Mouse (Mus musculus): ENCODE data around the gene Serpina3g.
"Not testable (repeated sequence)": the region's sequence is repeated elsewhere in the genome, so short reads cannot be mapped to it uniquely, and the experiment has no call there.

The Serpina3g gene

DNA sequence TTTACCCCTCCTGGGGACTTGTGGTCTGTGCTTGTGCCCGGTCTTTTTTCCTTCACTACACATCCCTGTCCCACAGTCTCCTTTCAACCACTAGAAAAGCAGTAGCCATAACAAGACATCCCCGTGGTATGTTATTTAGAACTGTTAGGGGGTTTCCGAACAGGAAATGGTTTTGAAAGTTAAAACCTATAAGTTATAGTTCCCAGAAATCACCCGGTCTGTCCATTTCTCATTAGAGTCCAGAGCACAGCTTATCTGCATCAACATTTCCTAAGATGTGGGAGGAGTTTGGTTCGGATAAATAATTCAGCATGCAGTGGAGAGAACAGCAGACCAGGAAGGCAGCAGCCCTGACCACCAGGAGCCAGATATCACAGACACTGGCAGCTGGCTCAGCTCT, at the start of gene Serpina3g:
Gene Serpina3g, plus strand, starts transcription at position 331 of the 400 bp plus-strand sequence.
- DNase-seq (ENCODE audit: low spot score in 2 of 2) = no peak

DNA sequence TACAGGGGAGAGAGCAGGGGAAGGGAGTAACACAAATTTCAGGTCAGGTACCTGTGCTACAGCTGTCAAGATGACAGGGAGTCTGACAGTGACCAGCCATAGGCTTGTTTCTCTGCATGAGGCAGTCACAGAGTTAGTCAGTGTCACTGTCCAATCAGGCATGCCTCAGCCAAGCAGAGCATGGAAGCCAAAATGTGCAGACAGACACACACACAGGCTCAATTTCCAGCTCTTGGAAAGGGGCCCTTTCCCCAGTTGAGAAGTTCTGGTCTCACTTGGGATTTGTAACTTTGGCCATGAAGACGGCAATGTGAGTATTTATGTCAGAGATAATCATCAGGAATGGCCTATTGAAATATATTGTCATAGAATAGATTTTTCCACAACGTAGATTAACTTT, 46.8 kb upstream of the Serpina3g start:
- peak; percentile 8 to 28 for DNase-seq (ENCODE audit: low spot score in 2 of 2)

DNA sequence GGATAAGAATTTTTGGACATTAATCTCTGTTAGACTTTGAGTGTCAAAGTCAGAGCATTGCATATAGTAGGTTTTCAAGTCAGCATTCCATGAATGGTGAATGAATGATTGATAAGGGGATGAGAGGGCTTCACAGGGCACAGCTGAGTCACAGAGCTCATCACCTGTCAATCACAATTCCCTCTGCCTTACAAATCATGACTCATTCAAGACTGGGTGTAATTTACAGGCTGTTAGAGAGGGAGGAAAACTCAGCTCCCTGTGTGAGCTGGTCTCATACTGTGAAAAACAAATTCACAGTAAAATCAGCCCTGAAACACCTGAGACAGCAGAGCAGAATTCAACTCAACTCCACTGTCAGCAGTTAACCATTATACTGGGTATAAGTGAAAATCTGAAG, 45.2 kb upstream of the Serpina3g start:
- DNase-seq (ENCODE audit: low spot score in 2 of 2) = no peak

DNA sequence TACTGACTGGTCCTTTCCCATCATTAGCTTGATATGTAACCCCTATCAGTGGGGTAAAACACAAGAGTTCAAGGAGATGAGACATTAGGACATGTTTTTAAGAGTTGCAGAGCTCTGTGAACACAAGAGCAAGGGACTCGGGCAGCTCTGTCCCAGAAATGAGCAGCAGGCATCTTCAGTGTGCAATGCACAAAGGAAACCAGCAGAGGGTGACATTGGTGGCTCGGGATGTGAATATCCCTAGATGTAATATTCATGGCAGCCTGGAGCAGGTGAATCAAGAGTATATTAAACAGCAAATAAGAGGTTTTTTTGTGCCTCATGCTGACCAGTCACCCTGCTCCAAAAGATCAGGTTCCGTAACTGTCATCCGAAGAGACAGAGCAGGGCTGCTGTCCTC, 26.9 kb upstream of the Serpina3g start:
- peak in 1 of 2 experiments; percentile 40 for DNase-seq (ENCODE audit: low spot score in 2 of 2)

DNA sequence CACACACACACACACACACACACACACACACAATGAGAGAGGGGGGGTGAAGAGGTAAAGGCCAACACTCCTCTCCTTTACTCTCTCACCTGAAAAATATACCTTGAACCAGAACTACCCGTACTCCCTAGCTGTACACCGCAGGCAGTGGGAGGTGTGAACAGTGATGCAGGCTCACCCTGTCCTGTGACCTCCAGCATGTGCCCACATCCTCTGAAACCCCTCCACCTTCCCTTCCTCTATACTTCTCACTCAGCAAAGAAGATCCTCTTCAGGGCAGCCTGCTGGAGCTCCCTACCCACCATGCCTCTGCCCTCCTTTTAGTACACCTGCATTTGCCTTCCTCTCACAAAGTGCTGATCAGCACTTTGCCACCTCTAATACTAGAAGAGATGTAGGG, 26.2 kb upstream of the Serpina3g start:
- peak in 1 of 2 experiments; percentile 44 for DNase-seq (ENCODE audit: low spot score in 2 of 2)

DNA sequence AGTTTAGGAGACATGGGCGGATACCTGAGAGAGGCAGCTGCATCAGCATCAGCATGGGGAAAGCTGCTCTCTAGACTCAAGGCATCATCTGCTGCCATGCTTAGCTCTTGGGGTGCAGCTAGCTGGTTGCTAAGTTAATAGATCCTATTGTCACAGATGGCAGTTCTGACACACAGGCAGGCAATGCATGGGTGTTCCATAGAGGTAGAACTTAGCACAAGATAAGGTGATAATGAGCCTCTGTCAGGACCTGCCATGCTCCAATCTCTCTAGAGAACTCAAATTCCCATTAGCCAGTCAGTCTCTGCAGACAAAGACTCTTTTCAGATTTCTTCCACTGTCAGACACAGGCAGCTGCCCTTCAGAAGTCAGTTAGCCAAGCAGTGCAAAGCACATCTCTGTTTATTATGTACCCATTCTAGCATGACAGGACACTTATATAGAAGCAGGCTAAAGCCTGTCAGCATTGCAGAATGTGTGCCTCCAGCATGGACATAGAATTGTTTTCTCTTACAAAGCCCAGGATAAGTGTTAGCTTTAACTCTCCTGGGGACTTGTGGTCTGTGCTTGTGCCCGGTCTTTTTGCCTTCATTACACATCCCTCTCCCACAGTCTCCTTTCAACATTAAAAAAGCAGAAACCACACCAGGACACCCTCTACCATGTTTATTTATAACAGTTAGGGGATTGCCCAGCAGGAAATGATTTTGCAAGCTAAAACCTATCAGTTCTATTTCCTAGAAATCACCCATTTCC, 22.2 kb upstream of the Serpina3g start:
- DNase-seq (ENCODE audit: low spot score in 2 of 2) = no peak

DNA sequence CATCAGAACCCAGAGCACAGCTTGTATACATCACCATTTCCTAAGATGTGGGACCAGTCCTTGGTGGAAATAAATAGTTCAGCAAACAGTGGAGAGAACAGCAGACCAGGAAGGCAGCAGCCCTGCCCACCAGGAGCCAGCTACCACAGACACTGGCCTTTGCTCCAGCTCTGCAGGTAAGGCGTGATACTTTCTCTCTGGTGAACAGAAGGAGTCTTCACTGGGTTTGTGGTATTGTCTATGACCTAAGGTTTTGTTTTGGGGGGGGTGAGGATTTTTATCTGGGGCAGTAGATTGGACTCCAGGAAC, 21.6 kb upstream of the Serpina3g start, which contains the start of gene Serpina3f:
Gene Serpina3f, plus strand, starts transcription at position 100 of the 309 bp plus-strand sequence.
- DNase-seq (ENCODE audit: low spot score in 2 of 2) = no peak

DNA sequence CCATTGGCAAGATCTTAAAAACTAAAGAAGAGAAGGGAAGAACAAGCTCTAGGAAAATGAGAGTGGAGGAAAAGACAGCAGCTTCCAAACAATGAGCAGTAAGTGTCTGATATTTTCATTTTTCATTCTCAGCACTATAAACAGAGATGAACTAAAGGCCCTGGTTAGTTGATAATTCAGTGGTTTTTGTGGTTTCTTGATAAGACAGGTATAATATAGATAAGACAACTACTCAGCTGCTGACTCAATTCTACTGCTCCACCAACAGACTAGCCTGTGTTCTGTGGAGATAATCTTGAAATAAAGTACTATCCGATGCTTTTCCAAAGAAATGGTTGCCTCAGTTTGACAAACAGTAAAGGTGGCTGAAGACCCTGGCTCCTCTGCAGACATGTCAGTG, 20.8 kb upstream of the Serpina3g start:
- no peak for DNase-seq (ENCODE audit: low spot score in 2 of 2)

DNA sequence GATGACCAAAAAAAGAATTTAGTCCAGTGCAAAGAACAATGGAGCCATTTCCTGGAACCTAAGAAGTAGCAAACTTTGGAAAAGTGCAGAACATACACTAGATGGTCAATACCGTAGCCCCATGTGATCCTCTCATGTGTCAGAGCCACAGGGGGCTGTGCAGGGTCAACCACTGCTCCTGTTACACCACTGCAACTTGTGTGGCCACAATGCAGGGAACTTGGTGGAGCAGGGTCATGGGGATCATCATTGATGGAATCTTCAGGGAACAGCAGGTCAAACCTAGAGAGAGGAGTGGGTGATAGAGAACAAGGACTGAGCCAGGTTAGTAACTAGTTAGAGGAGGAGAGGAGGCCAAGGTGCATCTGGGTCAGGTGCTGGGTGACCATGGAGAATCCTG, 14.4 kb upstream of the Serpina3g start:
- peak in 1 of 2 experiments; percentile 54 for DNase-seq (ENCODE audit: low spot score in 2 of 2)

DNA sequence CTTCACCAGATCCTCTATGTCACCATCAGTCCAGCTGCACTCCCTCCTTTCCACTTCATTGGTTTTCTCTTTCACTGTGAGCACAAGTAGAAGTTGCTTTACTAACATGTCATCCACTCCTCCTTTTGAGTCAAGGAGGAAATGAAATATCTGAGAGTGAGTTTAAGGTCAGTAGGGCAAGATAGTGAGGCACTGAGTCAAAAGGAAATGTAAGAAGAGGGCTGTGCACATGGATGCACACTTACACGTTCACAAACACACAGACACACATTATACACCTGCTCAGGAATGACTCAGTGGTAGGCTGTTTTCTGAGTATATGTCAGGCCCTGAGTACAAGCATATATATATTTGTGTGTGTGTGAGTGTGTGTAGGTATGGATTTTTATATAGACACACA, 12.4 kb upstream of the Serpina3g start:
- no peak for DNase-seq (ENCODE audit: low spot score in 2 of 2)

DNA sequence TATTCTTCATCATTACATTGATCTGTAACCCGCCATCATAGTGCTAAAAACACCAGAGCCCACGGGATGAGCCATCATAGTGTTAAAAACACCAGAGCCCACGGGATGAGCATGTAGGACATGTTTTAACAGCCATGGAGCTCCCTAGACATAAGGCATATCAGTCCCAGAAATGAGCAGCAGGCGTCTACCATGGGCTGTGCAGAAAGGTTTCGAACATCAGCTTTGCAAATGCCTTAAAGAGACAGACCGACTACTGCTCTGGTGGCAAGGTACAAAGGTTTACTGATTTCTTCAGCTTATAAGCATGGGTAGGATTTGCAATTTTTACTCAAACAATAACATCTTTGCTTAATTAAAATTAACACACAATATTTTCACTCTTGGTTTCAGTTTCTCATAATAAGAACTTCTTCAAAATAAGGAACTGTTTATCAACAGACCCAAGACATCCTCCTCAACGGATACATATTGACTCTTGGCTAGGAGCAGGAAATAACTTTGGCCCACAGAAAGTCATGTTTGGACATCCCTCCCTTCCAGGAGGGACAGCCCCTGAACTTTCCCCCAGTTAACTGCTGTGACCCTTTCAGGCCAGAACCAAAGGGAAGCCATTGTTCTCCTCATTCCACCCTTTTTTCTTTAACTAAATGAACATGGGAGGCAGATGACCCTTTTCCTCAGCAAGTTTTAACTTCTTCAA, 11.3 kb upstream of the Serpina3g start:
- DNase-seq (ENCODE audit: low spot score in 2 of 2) = peak in 1 of 2 experiments; percentile 31

DNA sequence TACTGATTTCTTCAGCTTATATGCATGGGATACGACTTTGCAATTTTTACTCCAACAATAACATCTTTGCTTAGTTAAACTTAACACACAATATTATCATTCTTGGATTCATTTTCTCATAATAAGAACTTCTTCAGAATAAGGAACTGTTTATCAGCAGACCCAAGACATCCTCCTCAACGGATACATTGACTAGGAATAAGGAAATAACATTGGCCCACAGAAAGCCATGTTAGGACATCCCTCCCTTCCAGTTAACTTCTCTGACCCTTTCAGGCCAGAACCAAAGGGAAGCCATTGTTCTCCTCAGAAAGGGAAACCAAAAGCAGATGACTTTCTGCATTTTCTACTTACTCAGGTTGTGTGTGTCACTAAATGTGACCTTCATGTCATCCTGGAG, 5.3 kb upstream of the Serpina3g start:
- no peak for DNase-seq (ENCODE audit: low spot score in 2 of 2)

DNA sequence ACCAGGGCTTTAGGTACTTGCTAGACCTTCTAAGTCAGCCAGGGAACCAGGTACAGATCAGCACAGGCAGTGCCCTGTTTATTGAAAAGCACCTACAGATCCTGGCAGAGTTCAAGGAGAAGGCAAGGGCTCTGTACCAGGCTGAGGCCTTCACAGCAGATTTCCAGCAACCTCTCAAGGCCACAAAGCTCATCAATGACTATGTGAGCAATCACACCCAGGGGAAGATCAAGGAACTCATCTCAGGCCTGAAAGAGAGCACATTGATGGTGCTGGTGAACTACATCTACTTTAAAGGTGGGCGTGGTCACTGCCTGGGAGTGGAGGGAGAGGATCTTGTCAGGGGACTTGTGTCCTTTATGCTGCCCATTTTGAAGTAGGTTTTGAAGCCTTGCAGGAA, 2.0 kb downstream of the Serpina3g start:
- DNase-seq (ENCODE audit: low spot score in 2 of 2) = not testable (repeated sequence)

DNA sequence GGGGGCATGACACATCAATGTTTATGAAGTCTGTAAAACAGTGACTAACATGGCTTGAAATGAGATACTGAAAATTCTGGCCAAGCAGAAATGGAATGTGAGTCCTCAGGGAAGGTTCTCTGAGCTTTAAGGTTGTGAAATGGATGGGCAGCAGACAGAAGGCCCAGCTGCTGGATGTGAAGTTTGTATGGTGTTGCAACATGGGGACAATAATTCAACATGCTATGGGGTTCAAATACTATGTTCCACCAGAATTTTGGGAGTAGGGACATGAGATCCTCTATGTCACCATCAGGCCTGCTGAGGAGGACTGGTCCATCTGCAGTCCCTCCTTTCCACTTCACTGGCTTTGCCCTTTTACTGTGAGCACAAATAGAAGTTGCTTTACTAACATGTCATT, 7.3 kb downstream of the Serpina3g start:
- DNase-seq (ENCODE audit: low spot score in 2 of 2) = no peak

DNA sequence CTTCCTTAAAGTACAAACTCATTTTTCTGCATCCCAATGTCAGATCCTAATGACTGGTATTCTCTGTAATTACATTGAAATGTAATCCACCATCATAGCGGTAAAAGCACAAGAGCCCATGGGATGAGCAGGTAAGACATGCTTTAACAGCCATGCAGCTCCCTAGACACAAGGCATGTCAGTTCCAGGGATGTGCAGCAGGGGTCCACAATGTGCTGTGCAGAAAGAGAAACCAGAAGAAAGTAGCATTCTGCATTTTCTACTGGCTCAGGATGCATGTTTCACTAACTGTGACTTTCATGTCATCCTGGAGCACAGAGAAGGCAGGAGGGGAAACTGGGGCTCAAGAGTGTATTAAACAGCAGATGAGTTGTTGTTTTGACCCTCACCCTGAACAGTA, 9.0 kb downstream of the Serpina3g start:
- DNase-seq (ENCODE audit: low spot score in 2 of 2) = no peak

DNA sequence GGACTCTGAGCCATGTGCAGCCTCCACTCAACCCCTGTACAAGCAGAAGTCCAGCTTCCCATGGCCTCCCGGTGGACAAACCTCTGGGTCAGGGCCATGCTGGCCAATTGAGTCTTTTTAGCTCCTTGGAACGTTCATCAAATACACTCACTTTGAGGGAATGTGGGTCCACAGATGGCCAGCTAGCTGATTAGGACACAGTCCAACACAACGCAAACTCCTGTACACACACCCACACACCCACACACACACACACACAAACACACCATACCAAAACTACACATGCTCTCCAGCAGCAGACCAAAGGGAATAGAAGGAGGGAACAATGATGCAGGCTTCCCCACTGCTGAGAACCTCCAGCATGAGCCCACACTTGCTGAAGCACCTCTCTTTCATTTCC, 9.6 kb downstream of the Serpina3g start:
- DNase-seq (ENCODE audit: low spot score in 2 of 2) = no peak

DNA sequence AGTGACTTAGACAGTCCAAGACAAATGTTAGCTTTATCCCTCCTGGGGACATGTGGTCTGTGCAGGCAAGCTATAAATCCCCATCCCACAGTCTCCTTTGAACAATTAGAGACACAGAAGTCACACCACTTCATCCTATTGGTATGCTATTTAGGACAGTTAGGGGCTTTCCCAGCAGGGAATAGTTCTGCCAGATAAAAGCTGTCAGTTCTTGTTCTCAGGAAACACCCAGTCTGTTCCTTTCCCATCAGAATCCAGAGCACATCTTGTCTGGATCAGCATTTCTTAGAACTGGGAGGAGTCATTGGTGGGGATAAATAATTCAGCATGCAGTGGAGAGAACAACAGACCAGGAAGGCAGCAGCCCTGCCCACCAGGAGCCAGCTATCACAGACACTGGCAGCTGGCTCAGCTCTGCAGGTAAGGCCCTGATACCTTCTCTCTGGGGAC, 11.5 kb downstream of the Serpina3g start:
- no peak for DNase-seq (ENCODE audit: low spot score in 2 of 2)

DNA sequence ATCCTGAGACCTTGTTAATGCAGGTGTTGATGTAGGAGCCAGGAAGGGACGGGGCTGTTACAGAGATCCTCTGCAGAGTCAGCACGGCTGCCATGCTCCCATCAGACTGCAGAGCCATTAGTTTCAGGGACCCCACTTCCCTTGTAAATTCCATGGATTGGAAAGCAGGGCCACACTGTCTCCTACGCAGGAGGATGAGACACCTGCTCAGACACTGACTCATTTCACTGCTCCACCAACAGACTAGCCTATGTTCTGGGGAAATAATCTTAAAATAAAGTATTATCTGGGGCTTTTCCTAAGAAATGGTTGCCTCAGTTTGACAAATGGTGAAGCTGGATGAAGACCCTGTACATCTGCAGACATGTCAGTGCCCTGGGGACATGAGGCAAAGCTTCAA, 12.2 kb downstream of the Serpina3g start:
- no peak for DNase-seq (ENCODE audit: low spot score in 2 of 2)

DNA sequence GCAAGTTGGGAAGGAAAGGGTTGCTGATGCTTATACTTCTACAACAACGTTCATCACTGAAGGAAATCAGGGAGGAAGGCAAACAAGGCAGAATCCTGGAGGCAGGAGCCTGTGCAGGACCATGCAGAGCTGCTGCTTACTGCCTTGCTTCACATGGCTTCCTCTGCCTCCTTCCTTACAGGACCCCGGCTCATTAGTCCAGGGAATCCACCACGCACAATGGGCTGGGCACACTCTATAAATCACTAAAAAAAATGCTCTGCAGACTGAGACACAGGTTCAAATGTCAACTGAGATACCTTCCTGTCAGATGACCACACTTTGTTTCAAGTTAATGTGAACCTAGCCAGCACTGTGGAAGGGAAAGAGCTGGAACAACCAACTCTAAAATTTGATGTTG, 25.0 kb downstream of the Serpina3g start:
- no peak for DNase-seq (ENCODE audit: low spot score in 2 of 2)

DNA sequence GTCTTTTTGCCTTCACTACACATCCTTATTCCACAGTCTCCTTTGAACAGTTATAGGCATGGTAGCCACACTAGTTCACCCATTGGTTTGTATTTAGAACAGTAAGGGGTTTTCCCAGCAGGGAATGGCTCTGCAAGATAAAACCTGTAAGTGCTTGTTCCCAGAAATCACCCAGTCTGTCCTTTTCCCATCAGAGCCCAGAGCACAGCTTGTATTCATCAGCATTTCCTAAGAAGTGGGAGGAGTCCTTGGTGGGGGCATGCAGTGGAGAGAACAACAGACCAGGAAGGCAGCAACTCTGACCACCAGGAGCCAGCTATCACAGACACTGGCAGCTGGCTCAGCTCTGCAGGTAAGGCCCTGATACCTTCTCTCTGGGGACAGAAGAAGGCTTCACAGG, 26.8 kb downstream of the Serpina3g start, which contains the start of gene Serpina3i:
Gene Serpina3i, plus strand, starts transcription at position 260 of the 400 bp plus-strand sequence.
- DNase-seq (ENCODE audit: low spot score in 2 of 2) = no peak

DNA sequence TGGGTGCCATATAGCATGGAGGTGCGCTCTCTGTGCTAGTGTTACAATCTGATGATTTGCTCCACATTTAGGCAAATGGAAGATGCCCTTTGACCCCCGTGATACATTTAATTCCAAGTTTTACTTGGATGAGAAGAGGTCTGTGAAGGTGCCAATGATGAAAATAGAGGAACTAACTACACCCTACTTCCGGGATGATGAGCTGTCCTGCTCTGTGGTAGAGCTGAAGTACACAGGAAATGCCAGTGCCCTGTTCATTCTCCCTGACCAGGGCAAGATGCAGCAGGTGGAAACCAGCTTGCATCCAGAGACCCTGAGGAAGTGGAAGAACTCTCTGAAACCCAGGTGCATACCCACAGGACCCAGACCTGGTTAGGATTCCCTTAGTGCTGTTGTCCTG, 30.3 kb downstream of the Serpina3g start:
- no peak for DNase-seq (ENCODE audit: low spot score in 2 of 2)

DNA sequence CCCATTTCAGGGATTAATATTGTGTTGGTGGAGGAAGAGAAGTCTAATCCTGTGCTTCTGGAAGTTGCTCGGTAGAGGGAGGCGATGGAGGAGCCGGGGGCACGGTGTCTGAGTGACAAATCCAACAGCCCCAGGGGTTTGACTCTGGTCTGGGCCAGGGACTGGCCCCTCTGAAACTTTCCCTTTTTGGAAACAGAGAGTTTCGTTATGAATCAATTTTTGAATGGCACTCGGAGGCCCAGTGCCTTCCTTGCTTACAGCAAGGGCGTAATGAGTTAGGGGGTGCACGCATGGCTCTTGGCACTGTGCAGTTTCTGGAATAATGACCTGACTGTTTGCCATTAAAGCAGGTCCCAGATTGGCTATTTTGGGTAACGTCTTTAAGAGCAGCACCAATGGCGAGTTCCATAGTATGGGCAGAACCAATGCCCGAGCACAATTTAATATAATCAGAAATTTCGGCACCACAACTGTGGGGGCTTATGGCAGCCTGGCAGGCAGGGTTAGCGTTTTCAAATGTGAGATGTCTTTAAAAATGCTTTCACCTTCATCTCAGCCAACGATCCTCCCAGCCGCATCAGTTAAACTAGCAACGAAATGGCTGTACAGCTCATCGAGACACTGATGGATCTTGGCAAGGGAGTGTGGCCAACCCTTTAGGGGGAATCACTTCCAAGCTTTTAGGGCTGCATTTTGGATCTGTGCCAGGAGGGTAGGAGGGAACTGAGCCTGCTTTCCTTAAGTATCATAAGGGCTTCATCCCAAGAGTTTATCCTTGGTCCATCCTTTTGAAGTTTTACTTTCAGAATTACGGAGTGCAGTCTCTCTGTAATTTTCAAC, 42.4 kb downstream of the Serpina3g start:
- DNase-seq (ENCODE audit: low spot score in 2 of 2) = no peak
